Mouse (Mus musculus) olfactory bulb, adult 2 months (tissue): ENCODE measurements around the gene Vcan.

Source experiments
- CTCF ChIP-seq: fragments of 200-500 bp; IDR thresholded peaks from 2 replicates; pipeline ENCODE4 v1.5.1; 2012; ENCODE audit warnings: low read depth, mild to moderate bottlenecking, low read length, moderate library complexity; ENCODE audit not compliant: insufficient read depth
- POLR2A ChIP-seq: fragments of 200-500 bp; IDR thresholded peaks from 2 replicates; pipeline ENCODE4 v1.6.1; 2012; ENCODE audit warnings: mild to moderate bottlenecking, low read depth, low read length, moderate library complexity; ENCODE audit not compliant: insufficient read depth

DNA sequence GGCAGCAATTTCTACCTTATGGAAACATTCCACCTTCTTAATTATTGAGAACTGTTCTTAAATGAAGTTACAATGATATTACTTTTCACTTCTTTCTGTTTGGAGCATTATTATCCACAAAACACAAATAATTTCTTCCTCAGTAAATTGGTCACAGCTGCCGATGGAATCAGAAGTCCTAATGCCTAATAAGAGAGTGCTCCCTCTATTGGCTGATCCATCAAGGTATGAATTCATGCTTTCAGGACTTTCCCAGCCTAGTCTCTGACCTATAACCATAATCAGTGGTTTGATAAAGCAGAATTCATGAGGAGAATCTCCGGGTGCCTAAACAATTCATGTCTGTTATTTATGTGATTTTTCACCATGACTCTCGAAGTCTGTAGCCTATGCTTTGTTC lies 123.2 kb downstream of the Vcan start:
- TF ChIP-seq CTCF (no peak), POLR2A (no peak)
